Mouse (Mus musculus) 3T3-L1 (cell line): ENCODE data around the gene Ifi27l2b.
A peak's percentile ranks its signal among the peaks of the same experiment; 100 is the strongest.

Experiments used
- DNase-seq: peaks from one replicate; pipeline ENCODE4 v3.0.0-alpha.2; 2015; ENCODE audit warnings: low read depth, low spot score

Gene Ifi27l2b

DNA sequence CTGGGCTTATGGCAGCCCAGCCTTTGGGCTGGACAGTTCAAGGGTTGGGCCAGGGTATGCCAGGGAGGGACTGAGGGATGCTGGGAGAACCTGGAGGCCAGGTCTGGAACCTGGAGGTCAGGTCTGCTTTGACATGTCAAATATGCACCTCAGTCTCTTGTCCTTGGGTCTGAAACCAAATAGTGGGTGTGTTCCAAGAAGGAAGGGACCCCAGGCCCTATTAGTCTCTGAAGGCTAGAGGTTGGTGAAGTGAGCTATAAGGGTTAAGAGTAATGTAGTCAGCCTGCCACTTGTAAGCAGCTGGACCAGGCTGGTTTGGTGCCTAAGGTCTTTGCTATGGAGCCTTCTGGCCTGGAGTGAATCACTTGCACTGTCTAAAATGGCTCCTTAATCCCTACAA is 22.2 kb downstream of the Ifi27l2b start:
- DNase-seq, result no peak

DNA sequence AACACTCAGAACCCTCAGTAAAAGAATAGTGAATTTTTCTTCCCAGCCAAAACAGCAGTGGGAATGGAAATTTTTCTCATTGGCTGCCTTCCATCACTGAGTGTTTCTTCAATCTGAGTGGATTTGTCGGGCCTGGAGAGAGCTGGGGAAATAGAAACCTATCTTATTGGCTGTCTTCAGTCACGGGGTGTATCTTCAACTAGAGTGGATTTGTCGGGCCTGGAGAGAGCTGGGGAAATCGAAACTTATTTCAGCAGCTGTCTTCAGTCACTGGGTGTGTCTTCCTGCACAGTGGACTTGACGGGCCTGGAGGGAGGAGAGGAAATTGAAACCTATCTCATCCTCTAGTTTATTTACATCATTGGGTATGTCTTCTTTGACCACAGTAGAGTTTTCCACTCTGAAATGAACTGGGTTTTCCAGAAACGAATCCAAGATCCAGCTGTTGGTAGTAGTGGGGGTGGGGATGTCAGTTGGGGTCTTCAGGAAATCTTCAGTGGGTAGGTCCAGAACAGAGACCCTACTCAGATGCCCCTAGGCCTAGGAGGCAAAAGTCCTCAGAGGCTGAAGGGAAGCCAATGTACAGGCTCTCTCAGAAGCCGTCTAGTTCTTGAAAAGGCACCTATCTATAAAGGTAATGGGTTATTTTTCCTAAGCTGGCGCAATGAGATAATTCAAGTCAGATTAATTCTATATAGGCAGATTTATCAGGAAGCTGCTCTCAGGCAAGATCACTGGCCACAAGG is 22.9 kb downstream of the Ifi27l2b start, which contains the start of gene Ifi27:
Gene Ifi27, plus strand, starts transcription at position 226 of the 746 bp plus-strand sequence.
- peak; percentile 96 for DNase-seq

DNA sequence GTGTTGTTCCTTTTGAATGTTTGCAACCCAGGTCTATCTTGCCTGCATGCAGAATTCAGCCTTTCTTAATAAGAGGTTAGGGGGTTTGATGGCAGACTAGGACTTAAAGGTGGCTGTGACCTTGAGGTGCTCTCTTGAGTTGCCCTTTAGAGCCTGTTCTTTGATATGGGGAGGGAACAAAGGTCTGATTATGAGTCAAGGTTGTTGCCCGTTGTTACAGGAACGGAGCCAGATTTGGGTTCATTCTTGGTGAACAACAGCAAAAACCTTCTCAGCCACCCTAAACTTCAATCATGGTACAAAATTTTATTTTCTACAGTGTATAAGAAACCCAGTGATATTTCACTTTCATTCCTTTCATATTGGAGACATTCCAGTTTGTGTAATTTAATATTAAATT is 23.6 kb downstream of the Ifi27l2b start:
- peak; percentile 52 for DNase-seq

DNA sequence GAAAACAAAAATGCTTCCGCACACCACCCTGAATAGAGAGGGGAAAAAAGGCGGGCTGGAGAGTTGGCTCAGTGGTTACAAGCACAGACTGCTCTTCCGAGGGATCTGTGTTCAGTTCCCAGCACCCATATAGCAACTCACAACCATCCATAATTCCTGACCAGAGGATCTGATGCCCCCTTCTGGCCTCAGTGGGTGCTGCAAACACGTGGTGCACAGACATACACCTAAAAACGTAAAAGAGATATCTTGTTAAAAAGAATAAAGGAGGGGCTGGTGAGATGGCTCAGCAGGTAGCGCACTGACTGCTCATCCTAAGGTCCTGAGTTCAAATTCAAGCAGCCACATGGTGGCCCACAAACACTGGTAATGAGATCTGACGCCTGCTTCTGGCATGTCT is 30.3 kb downstream of the Ifi27l2b start:
- no peak for DNase-seq

DNA sequence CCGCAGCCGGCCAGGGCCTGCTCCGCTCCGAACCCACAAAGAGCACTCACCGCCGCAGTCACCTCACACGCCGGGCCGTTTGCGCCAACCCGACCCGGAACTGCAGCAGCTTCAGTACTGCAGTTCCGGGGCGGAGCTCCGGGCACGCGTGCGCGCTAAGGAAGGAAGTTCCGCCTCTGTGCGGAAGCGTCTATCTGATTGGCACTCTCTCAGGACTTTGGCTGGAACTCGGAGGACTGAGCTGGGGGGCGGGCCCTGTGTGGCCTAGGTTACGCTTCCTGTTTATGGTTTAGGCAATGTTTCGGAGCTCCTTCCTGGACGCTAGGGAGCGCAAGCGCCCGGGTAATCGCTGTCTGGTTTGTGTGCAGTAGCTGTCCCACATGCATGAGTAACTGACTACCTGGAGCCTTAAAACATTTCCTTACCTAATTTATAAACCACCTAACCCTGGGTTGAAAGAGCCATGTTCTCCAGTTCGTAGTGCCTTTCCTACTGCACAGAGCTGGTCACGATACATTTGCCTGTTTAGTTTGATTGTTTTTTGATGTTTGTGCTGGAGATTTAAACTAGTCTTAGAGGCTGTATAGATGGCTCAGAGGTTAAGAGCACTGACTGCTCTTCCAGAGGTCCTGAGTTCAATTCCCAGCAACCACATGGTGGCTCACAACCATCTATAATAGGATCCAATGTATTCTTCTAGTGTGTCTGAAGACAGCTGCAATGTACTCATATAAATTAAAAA is 31.1 kb downstream of the Ifi27l2b start, which contains the start of gene Ddx24:
Gene Ddx24, minus strand, starts transcription at position 102 of the 742 bp plus-strand sequence.
- peak; percentile 99 for DNase-seq

DNA sequence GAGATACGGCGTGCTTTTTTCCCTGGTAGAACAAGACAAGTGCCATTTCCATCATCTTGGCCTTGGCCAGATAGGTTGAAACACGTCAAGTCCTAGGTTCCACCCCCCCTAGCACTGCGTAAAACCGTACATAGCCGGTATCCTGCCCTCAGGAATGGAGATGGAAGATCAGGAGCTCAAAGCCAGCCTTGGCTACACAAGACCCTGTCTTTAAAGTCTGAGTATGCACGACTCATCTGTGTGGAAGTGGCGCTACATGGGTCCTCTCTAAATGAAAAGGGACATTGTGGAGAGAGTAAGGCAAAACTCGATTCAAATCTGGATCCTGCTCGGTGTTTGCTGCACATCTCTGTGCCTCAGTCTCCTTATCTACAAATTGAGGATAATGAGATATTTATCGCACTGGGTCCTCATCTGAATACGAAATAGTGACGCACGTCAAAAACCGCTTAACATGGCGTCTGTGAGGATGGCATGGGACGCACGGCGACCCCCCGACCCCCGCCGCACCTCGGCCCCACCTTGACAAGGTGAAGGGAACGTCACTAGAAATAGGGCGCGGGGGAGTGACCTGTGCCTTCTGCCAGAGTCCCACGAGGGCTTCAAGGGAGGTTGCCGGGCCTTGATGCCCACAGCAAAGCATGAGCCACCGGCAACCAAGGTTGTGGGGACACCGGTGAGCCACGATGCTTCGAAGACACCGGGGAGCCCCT is 31.9 kb downstream of the Ifi27l2b start:
- no peak for DNase-seq

DNA sequence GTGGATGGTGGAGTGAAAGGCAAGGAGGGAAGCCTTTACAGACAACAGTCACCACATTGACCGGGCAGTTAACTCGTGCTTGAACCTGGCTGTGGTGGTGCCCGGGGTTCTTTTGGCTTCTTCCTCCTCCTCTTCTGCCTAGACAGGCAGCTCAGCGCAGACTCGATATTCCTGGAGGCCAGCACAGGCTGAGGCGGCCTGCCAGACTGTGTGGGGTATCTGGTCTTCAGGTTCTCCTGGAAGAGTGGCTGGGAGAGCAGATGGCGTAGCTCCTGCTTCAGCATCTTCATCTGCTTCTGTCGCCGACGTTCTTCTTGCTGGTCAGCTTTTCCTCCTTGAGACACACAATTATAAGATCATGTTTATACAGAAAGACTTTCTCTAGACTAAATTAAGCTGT is 48.9 kb downstream of the Ifi27l2b start:
- DNase-seq, result no peak

DNA sequence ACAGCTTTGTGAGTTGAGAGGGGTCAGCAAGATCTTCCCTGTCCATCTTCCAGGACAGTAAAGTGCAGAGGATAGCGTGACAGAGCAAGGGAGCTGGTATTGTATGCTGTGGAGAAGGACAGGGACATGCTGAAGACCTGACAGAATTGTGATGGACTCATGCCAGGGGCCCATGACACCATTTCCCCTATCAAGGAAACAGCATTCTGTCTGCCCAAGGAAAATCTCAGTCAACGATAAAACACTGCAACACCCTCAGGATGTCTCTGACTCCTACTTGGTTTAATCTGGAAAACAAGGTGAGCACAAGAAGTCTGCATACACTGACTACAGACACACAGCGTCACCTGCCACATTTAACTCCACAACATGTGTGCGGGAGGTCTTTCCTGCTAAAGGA is 49.3 kb downstream of the Ifi27l2b start, which contains the start of gene 9330161L09Rik:
Gene 9330161L09Rik, minus strand, starts transcription at position 101 of the 400 bp plus-strand sequence.
- DNase-seq, result no peak

DNA sequence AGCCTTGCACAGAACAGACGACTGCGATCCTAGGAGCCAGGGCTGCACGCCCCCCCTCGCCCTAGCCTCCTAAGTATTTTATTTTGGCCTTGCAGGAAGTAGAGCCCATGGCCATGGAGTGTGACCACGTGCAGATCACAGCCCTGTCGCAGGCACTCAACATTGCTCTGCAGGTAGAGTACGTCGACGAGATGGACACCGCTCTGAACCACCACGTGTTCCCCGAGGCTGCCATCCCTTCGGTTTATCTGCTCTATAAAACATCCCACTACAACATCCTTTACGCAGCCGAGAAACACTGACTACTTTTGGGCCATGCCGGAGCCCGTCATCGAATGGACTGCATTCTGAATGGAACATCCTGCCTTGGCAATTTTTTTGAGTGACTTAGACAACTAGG is 52.9 kb downstream of the Ifi27l2b start:
- DNase-seq, result no peak
